Mouse (Mus musculus) neural tube, embryonic 15.5 days (tissue): Measurements from ENCODE around the gene Baiap2l2. TPM values are rescaled to one million over a fixed set of nuclear protein-coding genes. Genes with fewer than 3 reads are reported as not detected.
"Not testable (repeated sequence)": the region's sequence is repeated elsewhere in the genome, so short reads cannot be mapped to it uniquely, and the experiment has no call there.

Experiments
- ATAC-seq: fragments of 200-750 bp; cut with Nextera tagmentation; 2 replicates; pipeline ENCODE4 v1.8.0; 2017; ENCODE audit warnings: mild to moderate bottlenecking, moderate TSS enrichment, moderate library complexity; ENCODE audit not compliant: low FRiP score
- H3K27ac ChIP-seq: fragments of 300-500 bp; sonication (generic); replicated peaks from 2 replicates; pipeline ENCODE4 v1.5.1; 2015; ENCODE audit warnings: mild to moderate bottlenecking, inconsistent platforms
- H3K27me3 ChIP-seq: fragments of 300-500 bp; sonication (generic); replicated peaks from 2 replicates; pipeline ENCODE4 v1.6.1; 2015; ENCODE audit warnings: inconsistent platforms
- H3K36me3 ChIP-seq: fragments of 300-500 bp; sonication (generic); 2 replicates; pipeline ENCODE4 v1.6.1; 2015; ENCODE audit warnings: inconsistent platforms
- H3K4me1 ChIP-seq: fragments of 300-500 bp; sonication (generic); 2 replicates; pipeline ENCODE4 v1.6.1; 2015; ENCODE audit warnings: inconsistent platforms
- H3K4me2 ChIP-seq: fragments of 300-500 bp; sonication (generic); 2 replicates; pipeline ENCODE4 v1.6.1; 2015; ENCODE audit warnings: inconsistent platforms, mild to moderate bottlenecking, moderate library complexity
- H3K4me3 ChIP-seq: fragments of 300-500 bp; sonication (generic); replicated peaks from 2 replicates; pipeline ENCODE4 v1.5.1; 2015; ENCODE audit warnings: mild to moderate bottlenecking, inconsistent platforms
- H3K9ac ChIP-seq: fragments of 300-500 bp; sonication (generic); replicated peaks from 2 replicates; pipeline ENCODE4 v1.6.1; 2015; ENCODE audit warnings: mild to moderate bottlenecking, inconsistent platforms
- H3K9me3 ChIP-seq: fragments of 300-500 bp; sonication (generic); replicated peaks from 2 replicates; pipeline ENCODE4 v1.6.1; 2016; ENCODE audit warnings: inconsistent platforms
- WGBS: fragments of 180-500 bp; shearing (Covaris S2); methylation state at CpG from one replicate; pipeline ENCODE4 v1.1.7; 2015; ENCODE audit warnings: mixed read lengths; 5-methylcytosine and 5-hydroxymethylcytosine counted together
- polyA plus RNA-seq: library from polyadenylated mRNA; unstranded; fragments of >200 nt; fragmentation: Nextera tagmentation; extraction: Ambion mirVana; gene quantifications from 2 replicates; pipeline ENCODE4 v1.2.1, GENCODE M21; 2015

Gene Baiap2l2
- polyA plus RNA-seq, 1 experiment from 2014 or later: 4.0 TPM

- ATAC-seq: peak; percentile 92
- peak within 1 kb of the TSS; percentile 99 for H3K27ac ChIP-seq
- H3K4me2 ChIP-seq: peak within 1 kb of the TSS; percentile 93
- H3K36me3 ChIP-seq: peaks cover 22% of the 10 kb centered on the region
- H3K9ac ChIP-seq: peak within 1 kb of the TSS; percentile 96
- H3K4me1 ChIP-seq: peaks cover 24% of the 10 kb centered on the region
- H3K9me3 ChIP-seq: no peaks in the 10 kb centered on the region
- under 1% methylated on average over 51 of the region's 51 CpGs for WGBS
- no peaks in the 10 kb centered on the region for H3K27me3 ChIP-seq
- peak within 1 kb of the TSS; percentile 92 for H3K4me3 ChIP-seq
Observed at GRCm38 (mm10) chr15:79229058-79229821, 56.1 kb downstream of the Baiap2l2 start, which contains the start of the genes Pick1 and Gm49486. Gene Pick1 (plus strand): TSS chr15:79229173. Gene Gm49486 (plus strand): TSS chr15:79229391.

- WGBS: 61% methylated on average over 2 of the region's 2 CpGs
- not testable (repeated sequence) for H3K36me3 ChIP-seq, H3K27me3 ChIP-seq, H3K9me3 ChIP-seq, ATAC-seq, H3K27ac ChIP-seq, H3K9ac ChIP-seq, H3K4me3 ChIP-seq, H3K4me2 ChIP-seq
- H3K4me1 ChIP-seq: peaks cover 24% of the 10 kb centered on the region
Observed at GRCm38 (mm10) chr15:79225780-79226179, 59.6 kb downstream of the Baiap2l2 start.

- Histone ChIP-seq H3K36me3 (no peaks in the 10 kb centered on the region), H3K27ac (no peak overlapping the region; the same call in 1 of the 2 replicates), H3K9me3 (no peaks in the 10 kb centered on the region), H3K4me2 (peak overlapping the region; percentile 19; the same call in 1 of the 2 replicates), H3K4me1 (peaks cover 17% of the 10 kb centered on the region), H3K27me3 (no peaks in the 10 kb centered on the region), H3K4me3 (no peak overlapping the region), H3K9ac (0 out of 2 replicates have a peak overlapping the region, but pooled peaks have one; percentile 26)
- WGBS: 2% methylated on average over 5 of the region's 5 CpGs
- ATAC-seq: peak; percentile 36
Observed at GRCm38 (mm10) chr15:79224685-79225084, 60.7 kb downstream of the Baiap2l2 start.

GRCm38 (mm10) chr15:79223641-79224040, 61.7 kb downstream of the Baiap2l2 start:
- Histone ChIP-seq H3K9ac (no peak overlapping the region), H3K4me1 (peaks cover 12% of the 10 kb centered on the region), H3K36me3 (no peaks in the 10 kb centered on the region), H3K27ac (no peak overlapping the region), H3K4me3 (no peak overlapping the region), H3K27me3 (no peaks in the 10 kb centered on the region), H3K4me2 (no peak overlapping the region), H3K9me3 (no peaks in the 10 kb centered on the region)
- no peak for ATAC-seq
- WGBS: 9% methylated on average over 5 of the region's 5 CpGs

GRCm38 (mm10) chr15:79219572-79219971, 65.8 kb downstream of the Baiap2l2 start:
- no peak overlapping the region for H3K4me3 ChIP-seq
- peaks cover 4% of the 10 kb centered on the region for H3K4me1 ChIP-seq
- ATAC-seq: no peak
- no peak overlapping the region for H3K4me2 ChIP-seq
- H3K36me3 ChIP-seq: no peaks in the 10 kb centered on the region
- 0% methylated on average over 1 of the region's 1 CpGs for WGBS
- H3K9me3 ChIP-seq: no peaks in the 10 kb centered on the region
- H3K27me3 ChIP-seq: no peaks in the 10 kb centered on the region
- H3K27ac ChIP-seq: no peak overlapping the region
- H3K9ac ChIP-seq: no peak overlapping the region

GRCm38 (mm10) chr15:79216191-79216590, 69.1 kb downstream of the Baiap2l2 start:
- Histone ChIP-seq H3K27ac (no peak overlapping the region), H3K4me1 (no peaks in the 10 kb centered on the region), H3K4me3 (no peak overlapping the region), H3K27me3 (no peaks in the 10 kb centered on the region), H3K4me2 (no peak overlapping the region), H3K36me3 (no peaks in the 10 kb centered on the region), H3K9ac (no peak overlapping the region), H3K9me3 (no peaks in the 10 kb centered on the region)
- 83% methylated on average over 3 of the region's 3 CpGs for WGBS
- ATAC-seq: no peak

- Histone ChIP-seq H3K4me1 (no peaks in the 10 kb centered on the region), H3K27me3 (no peaks in the 10 kb centered on the region), H3K36me3 (no peaks in the 10 kb centered on the region), H3K9ac (no peak overlapping the region), H3K4me3 (no peak overlapping the region), H3K4me2 (no peak overlapping the region), H3K9me3 (no peaks in the 10 kb centered on the region), H3K27ac (no peak overlapping the region)
- ATAC-seq: no peak
- WGBS: 79% methylated on average over 6 of the region's 6 CpGs
Observed at GRCm38 (mm10) chr15:79213591-79213990, 71.7 kb downstream of the Baiap2l2 start.

- no peak overlapping the region for H3K27ac ChIP-seq
- no peak overlapping the region for H3K9ac ChIP-seq
- H3K4me1 ChIP-seq: no peaks in the 10 kb centered on the region
- H3K27me3 ChIP-seq: no peaks in the 10 kb centered on the region
- WGBS: 87% methylated on average over 26 of the region's 26 CpGs
- H3K4me2 ChIP-seq: no peak overlapping the region
- H3K9me3 ChIP-seq: no peaks in the 10 kb centered on the region
- no peak overlapping the region for H3K4me3 ChIP-seq
- no peaks in the 10 kb centered on the region for H3K36me3 ChIP-seq
- no peak for ATAC-seq
Observed at GRCm38 (mm10) chr15:79212750-79213446, 72.4 kb downstream of the Baiap2l2 start.

- no peak overlapping the region for H3K9ac ChIP-seq
- H3K27me3 ChIP-seq: no peaks in the 10 kb centered on the region
- ATAC-seq: no peak
- H3K9me3 ChIP-seq: no peaks in the 10 kb centered on the region
- H3K36me3 ChIP-seq: no peaks in the 10 kb centered on the region
- WGBS: 80% methylated on average over 2 of the region's 2 CpGs
- no peak overlapping the region for H3K4me2 ChIP-seq
- no peak overlapping the region for H3K27ac ChIP-seq
- no peaks in the 10 kb centered on the region for H3K4me1 ChIP-seq
- H3K4me3 ChIP-seq: no peak overlapping the region
Observed at GRCm38 (mm10) chr15:79210357-79210756, 75.0 kb downstream of the Baiap2l2 start.

- Histone ChIP-seq H3K27ac (no peak overlapping the region), H3K4me3 (no peak overlapping the region), H3K9me3 (no peaks in the 10 kb centered on the region), H3K4me2 (no peak overlapping the region), H3K4me1 (no peaks in the 10 kb centered on the region), H3K27me3 (no peaks in the 10 kb centered on the region), H3K36me3 (no peaks in the 10 kb centered on the region), H3K9ac (no peak overlapping the region)
- no peak for ATAC-seq
- 77% methylated on average over 27 of the region's 27 CpGs for WGBS
Observed at GRCm38 (mm10) chr15:79208758-79209439, 76.4 kb downstream of the Baiap2l2 start.

- 83% methylated on average over 6 of the region's 6 CpGs for WGBS
- Histone ChIP-seq H3K4me3 (no peak overlapping the region), H3K4me2 (no peak overlapping the region), H3K27ac (no peak overlapping the region), H3K27me3 (no peaks in the 10 kb centered on the region), H3K4me1 (no peaks in the 10 kb centered on the region), H3K9me3 (no peaks in the 10 kb centered on the region), H3K9ac (no peak overlapping the region), H3K36me3 (no peaks in the 10 kb centered on the region)
- ATAC-seq: no peak
Observed at GRCm38 (mm10) chr15:79208211-79208610, 77.1 kb downstream of the Baiap2l2 start.
